Mouse (Mus musculus) megakaryocyte, embryonic 14.5 days (primary cell): ENCODE data around the gene Tbcc. TPM values are rescaled to one million over a fixed set of nuclear protein-coding genes. Genes with fewer than 3 reads are reported as not detected.

Source experiments
- H3K27me3 ChIP-seq: replicated peaks from 2 replicates; pipeline ENCODE3; 2012; ENCODE audit warnings: inconsistent platforms
- H3K36me3 ChIP-seq: replicated peaks from 2 replicates; pipeline ENCODE3; 2012; ENCODE audit warnings: low read length, inconsistent platforms, mixed read lengths
- H3K4me1 ChIP-seq: 2 replicates; pipeline ENCODE4 v1.6.1; 2012; ENCODE audit warnings: inconsistent platforms
- H3K4me3 ChIP-seq: replicated peaks from 2 replicates; pipeline ENCODE3; 2012; ENCODE audit warnings: moderate library complexity, mild to moderate bottlenecking, inconsistent platforms
- H3K9me3 ChIP-seq: 2 replicates; pipeline ENCODE4 v1.6.1; 2012; ENCODE audit warnings: inconsistent platforms
- FLI1 ChIP-seq: IDR thresholded peaks from 2 replicates; pipeline ENCODE4 v1.6.1; 2012; ENCODE audit warnings: low read length, inconsistent platforms, mixed read lengths
- GATA1 ChIP-seq: IDR thresholded peaks from 3 replicates; pipeline ENCODE4 v1.6.1; 2012; ENCODE audit warnings: mixed read lengths, low read length, inconsistent platforms, borderline replicate concordance
- polyA plus RNA-seq: library from polyadenylated mRNA; stranded (reverse); fragments of >175 nt; gene quantifications from 2 replicates; pipeline ENCODE4 v1.2.3, GENCODE M21; 2012; ENCODE audit warnings: low replicate concordance; ENCODE audit not compliant: insufficient read depth

The Tbcc gene
- polyA plus RNA-seq, 1 experiment, result 40.2 TPM

DNA sequence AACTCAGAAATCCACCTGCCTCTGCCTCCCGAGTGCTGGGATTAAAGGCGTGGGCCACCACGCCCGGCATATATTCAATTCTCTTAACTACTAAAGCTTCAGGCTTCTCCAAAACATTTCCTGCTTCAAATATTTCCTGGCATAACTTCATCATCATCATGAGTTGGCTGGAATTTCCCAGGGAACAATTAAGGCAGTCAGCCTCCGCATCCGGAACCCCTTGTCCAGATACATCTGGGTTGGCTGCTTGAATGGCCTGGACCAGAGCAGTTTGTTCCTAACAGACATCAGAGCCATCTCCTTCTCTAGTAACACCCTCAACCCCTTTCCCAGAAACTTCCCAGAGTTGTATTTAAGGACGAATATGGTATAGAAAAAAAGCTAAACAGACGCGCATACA is 4.9 kb downstream of the Tbcc start:
- peaks cover 20% of the 10 kb centered on the region for H3K36me3 ChIP-seq
- H3K4me1 ChIP-seq, result peaks cover 52% of the 10 kb centered on the region
- no peak for TF ChIP-seq FLI1
- TF ChIP-seq GATA1, result no peak
- no peaks in the 10 kb centered on the region for H3K27me3 ChIP-seq
- H3K9me3 ChIP-seq, result peaks cover 13% of the 10 kb centered on the region
- H3K4me3 ChIP-seq, result no peak overlapping the region

GRCm38 (mm10) chr17:46897221-46897950 is 6.9 kb downstream of the Tbcc start:
- Histone ChIP-seq H3K4me1 (peaks cover 43% of the 10 kb centered on the region), H3K9me3 (peaks cover 13% of the 10 kb centered on the region), H3K27me3 (no peaks in the 10 kb centered on the region), H3K36me3 (peaks cover 15% of the 10 kb centered on the region), H3K4me3 (peak overlapping the region; percentile 0)
- TF ChIP-seq FLI1, result no peak
- TF ChIP-seq GATA1, result no peak

DNA sequence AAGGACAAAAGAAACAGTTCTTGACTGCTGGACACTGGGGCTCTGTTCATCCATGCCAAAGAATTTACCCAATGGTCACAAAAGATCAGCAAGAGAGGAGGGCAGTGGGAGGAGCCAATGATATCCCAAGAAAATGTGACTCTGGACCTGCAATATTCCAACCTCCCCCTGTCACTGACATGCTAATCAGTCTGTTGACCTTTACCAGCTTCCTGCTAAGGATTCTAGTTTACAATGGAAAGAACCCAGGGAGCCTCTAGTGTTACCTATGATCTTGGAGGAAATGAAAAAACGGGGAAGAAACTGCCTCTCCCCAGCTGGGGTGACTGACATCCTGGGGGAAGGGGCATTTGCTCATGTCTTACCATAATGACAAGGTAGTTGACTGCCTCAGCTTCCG is 10.5 kb downstream of the Tbcc start:
- no peak overlapping the region for H3K4me3 ChIP-seq
- peaks cover 13% of the 10 kb centered on the region for H3K9me3 ChIP-seq
- H3K4me1 ChIP-seq, result peaks cover 32% of the 10 kb centered on the region
- no peaks in the 10 kb centered on the region for H3K27me3 ChIP-seq
- TF ChIP-seq GATA1, result no peak
- TF ChIP-seq FLI1, result no peak
- peaks cover 2% of the 10 kb centered on the region for H3K36me3 ChIP-seq

DNA sequence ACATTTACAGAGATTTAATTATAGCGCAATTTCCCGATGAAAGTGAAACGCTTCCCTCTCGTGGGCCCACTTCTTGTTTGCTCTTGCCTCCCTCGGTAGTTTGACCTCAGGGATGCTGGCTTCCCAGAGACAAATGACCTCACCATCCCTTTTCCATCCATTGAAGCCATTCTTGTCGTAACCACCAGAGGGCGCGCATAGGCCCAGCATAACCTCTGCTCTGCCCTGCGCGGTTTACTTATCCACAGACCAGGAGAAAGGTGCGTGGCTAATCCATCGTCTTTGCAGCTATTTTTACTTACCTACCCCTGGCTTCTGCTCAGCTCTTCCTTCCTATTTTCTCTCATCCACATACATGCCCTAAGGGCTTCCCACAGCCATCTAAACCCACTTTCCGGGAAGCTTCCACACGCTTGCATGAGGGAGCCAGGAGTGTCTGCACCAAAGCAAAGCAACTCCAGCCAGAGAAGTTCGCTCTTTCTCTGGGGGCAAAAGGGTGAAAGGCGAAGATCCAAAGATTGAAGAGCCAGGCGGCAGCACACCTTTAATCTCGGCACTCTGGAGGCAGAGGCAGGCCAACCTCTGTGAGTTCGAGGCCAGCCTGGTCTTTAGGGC is 13.5 kb downstream of the Tbcc start:
- Histone ChIP-seq H3K27me3 (peaks cover 2% of the 10 kb centered on the region), H3K4me3 (no peak overlapping the region), H3K4me1 (peaks cover 10% of the 10 kb centered on the region), H3K9me3 (peaks cover 5% of the 10 kb centered on the region; the same call in 1 of the 2 replicates), H3K36me3 (no peaks in the 10 kb centered on the region)
- no peak for TF ChIP-seq FLI1
- TF ChIP-seq GATA1, result no peak

DNA sequence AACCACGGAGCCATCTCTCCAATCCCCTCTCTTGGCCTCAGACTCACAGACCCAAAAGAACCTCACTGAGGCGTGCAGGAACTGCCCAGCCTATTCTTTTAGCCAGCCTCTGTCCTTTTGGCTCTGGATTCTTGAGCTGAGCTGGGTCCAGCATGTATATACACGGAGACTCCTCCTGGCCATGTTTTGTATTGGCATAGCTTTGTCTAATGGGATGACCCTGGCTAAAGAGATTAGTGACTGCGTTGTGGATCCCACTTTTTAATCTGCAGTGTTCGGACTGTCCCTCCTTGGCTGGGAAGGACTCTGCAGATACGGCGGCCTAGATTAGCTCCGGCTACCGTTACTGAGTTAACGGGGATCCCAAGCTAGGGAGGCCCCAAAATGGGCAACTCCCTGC is 19.7 kb downstream of the Tbcc start, which contains the start of gene Prph2:
Prph2 (plus strand) TSS at position 274 of the 400 bp plus-strand sequence.
- peaks cover 5% of the 10 kb centered on the region; the same call in 1 of the 2 replicates for H3K9me3 ChIP-seq
- H3K27me3 ChIP-seq, result peaks cover 23% of the 10 kb centered on the region
- H3K36me3 ChIP-seq, result no peaks in the 10 kb centered on the region
- TF ChIP-seq FLI1 (no peak), GATA1 (no peak)
- H3K4me1 ChIP-seq, result peaks cover 12% of the 10 kb centered on the region
- H3K4me3 ChIP-seq, result no peak within 1 kb of the TSS

DNA sequence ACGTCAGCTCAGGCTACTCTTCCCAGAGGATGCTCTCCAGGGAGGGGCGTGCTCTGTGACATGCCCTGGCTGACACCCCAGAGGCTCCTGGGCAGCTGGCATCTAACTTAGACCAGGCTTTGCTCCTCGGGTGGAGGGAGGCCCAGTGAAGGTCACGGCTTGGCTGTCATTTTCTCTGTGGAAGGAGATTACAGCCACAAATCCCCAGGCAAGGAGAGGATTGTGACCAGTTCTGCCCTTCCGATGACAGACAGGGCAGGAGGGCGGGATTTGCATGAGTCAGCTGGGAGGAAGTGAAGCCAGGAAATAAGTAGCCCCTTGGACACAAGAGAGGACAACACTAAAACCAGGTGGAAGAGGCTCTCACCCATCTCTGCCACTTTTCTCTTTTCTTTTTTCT is 21.8 kb downstream of the Tbcc start:
- TF ChIP-seq GATA1, result no peak
- no peak for TF ChIP-seq FLI1
- peaks cover 35% of the 10 kb centered on the region for H3K27me3 ChIP-seq
- H3K36me3 ChIP-seq, result no peaks in the 10 kb centered on the region
- no peak overlapping the region for H3K4me3 ChIP-seq
- H3K9me3 ChIP-seq, result peaks cover 5% of the 10 kb centered on the region; the same call in 1 of the 2 replicates
- H3K4me1 ChIP-seq, result peaks cover 12% of the 10 kb centered on the region

GRCm38 (mm10) chr17:46915129-46915528 is 24.6 kb downstream of the Tbcc start:
- Histone ChIP-seq H3K27me3 (peaks cover 49% of the 10 kb centered on the region), H3K9me3 (no peaks in the 10 kb centered on the region), H3K4me3 (no peak overlapping the region), H3K4me1 (peaks cover 12% of the 10 kb centered on the region), H3K36me3 (no peaks in the 10 kb centered on the region)
- no peak for TF ChIP-seq FLI1
- TF ChIP-seq GATA1, result no peak

DNA sequence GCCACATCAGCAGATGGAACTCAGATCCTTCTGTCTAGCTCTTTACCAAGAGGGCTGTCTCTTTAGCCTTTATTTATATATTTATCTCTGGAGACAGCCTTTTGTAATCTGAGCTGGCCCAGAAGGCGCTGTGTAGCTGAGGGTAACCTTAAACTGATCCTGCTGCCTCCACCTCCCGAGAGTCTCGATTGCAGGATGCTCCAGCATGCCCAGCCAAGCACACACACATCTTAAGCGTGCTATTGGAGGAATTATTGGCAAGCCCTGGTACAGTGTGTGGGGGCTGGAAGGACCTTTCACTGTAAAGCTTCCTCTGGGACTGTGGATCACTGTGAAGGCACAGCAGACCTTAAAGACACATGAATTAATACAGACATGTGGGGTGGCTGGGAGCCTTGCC is 28.5 kb downstream of the Tbcc start:
- TF ChIP-seq GATA1 (no peak), FLI1 (no peak)
- Histone ChIP-seq H3K9me3 (no peaks in the 10 kb centered on the region), H3K4me1 (no peaks in the 10 kb centered on the region), H3K36me3 (no peaks in the 10 kb centered on the region), H3K27me3 (peaks cover 31% of the 10 kb centered on the region), H3K4me3 (no peak overlapping the region)

GRCm38 (mm10) chr17:46920855-46921254 is 30.4 kb downstream of the Tbcc start:
- Histone ChIP-seq H3K4me3 (no peak overlapping the region), H3K9me3 (no peaks in the 10 kb centered on the region)
- TF ChIP-seq GATA1 (no peak), FLI1 (no peak)

DNA sequence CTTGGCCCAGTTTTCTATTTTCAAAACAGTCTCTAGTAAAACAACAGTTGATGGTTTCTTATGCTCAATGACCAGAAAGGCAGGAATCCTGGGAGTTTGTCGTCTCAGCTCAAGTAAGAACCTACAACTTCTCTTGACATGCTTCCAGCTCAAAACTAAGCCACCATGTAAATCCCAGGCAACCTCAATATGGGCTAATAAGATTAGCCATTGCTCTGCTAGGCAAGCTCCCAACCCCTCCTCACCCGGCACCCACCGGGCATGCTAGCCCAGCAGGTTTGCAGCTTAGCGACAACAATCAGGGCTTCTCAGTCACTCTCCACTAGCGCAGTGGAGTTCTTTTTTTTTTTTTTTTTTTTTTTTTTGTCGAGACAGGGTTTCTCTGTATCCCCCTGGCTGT is 35.7 kb downstream of the Tbcc start:
- Histone ChIP-seq H3K4me3 (no peak overlapping the region), H3K9me3 (no peaks in the 10 kb centered on the region), H3K4me1 (no peaks in the 10 kb centered on the region), H3K36me3 (peaks cover 44% of the 10 kb centered on the region), H3K27me3 (no peaks in the 10 kb centered on the region)
- TF ChIP-seq FLI1 (no peak), GATA1 (no peak)

More at GRCm38 (mm10) chr17:46920855-46921254, 30.4 kb downstream of the Tbcc start:
- Histone ChIP-seq H3K36me3 (no peaks in the 10 kb centered on the region), H3K27me3 (peaks cover 25% of the 10 kb centered on the region), H3K4me1 (no peaks in the 10 kb centered on the region)
